Mouse (Mus musculus): ENCODE data around the gene Artn. TPM values are rescaled to one million over a fixed set of nuclear protein-coding genes. Genes with fewer than 3 reads are reported as not detected.

The Artn gene
- polyA plus RNA-seq, 1 experiment from 2014 or later, result 2.8 TPM

GRCm38 (mm10) chr4:117904094-117904493, 25.5 kb downstream of the Artn start:
- Histone ChIP-seq H3K27ac (no peak overlapping the region), H3K9ac (ENCODE audit: low read depth, low read length) (no peak overlapping the region), H3K4me2 (ENCODE audit: low read length) (no peak overlapping the region), H3K36me3 (ENCODE audit: insufficient read depth, low read length) (peaks cover 54% of the 10 kb centered on the region), H3K9me3 (replicated peaks; ENCODE audit: low read length) (no peaks in the 10 kb centered on the region), H3K4me1 (replicated peaks; ENCODE audit: insufficient read depth, low read length) (no peaks in the 10 kb centered on the region), H3K27me3 (ENCODE audit: insufficient read depth, low read length) (no peaks in the 10 kb centered on the region), H3K4me3 (replicated peaks; ENCODE audit: low read depth, low read length) (no peak overlapping the region)
- no peak for TF ChIP-seq CTCF (IDR thresholded peaks at IDR 0.05; ENCODE audit: low read depth)
- DNase-seq (ENCODE audit: low spot score) (no peak), ATAC-seq (replicated peaks; ENCODE audit: low FRiP score, low read depth) (no peak)
- WGBS, result 91% methylated on average over 10 of the region's 10 CpGs

- no peak overlapping the region for H3K27ac ChIP-seq
- H3K36me3 ChIP-seq (ENCODE audit: insufficient read depth, low read length), result peaks cover 49% of the 10 kb centered on the region
- ATAC-seq (replicated peaks; ENCODE audit: low FRiP score, low read depth), result no peak
- no peaks in the 10 kb centered on the region for H3K4me1 ChIP-seq (replicated peaks; ENCODE audit: insufficient read depth, low read length)
- no peaks in the 10 kb centered on the region for H3K27me3 ChIP-seq (ENCODE audit: insufficient read depth, low read length)
- H3K9me3 ChIP-seq (replicated peaks; ENCODE audit: low read length), result no peaks in the 10 kb centered on the region
- TF ChIP-seq CTCF (IDR thresholded peaks at IDR 0.05; ENCODE audit: low read depth), result no peak
- 82% methylated on average over 3 of the region's 3 CpGs for WGBS
- H3K4me3 ChIP-seq (replicated peaks; ENCODE audit: low read depth, low read length), result no peak overlapping the region
- DNase-seq (ENCODE audit: low spot score), result no peak
- H3K9ac ChIP-seq (ENCODE audit: low read depth, low read length), result no peak overlapping the region
- no peak overlapping the region for H3K4me2 ChIP-seq (ENCODE audit: low read length)
Measured at GRCm38 (mm10) chr4:117898111-117898510, 31.5 kb downstream of the Artn start.

- Histone ChIP-seq H3K4me3 (replicated peaks; ENCODE audit: low read depth, low read length) (no peak overlapping the region), H3K27me3 (ENCODE audit: insufficient read depth, low read length) (no peaks in the 10 kb centered on the region), H3K9me3 (replicated peaks; ENCODE audit: low read length) (no peaks in the 10 kb centered on the region), H3K27ac (no peak overlapping the region), H3K9ac (ENCODE audit: low read depth, low read length) (no peak overlapping the region), H3K36me3 (ENCODE audit: insufficient read depth, low read length) (peaks cover 33% of the 10 kb centered on the region), H3K4me2 (ENCODE audit: low read length) (no peak overlapping the region), H3K4me1 (replicated peaks; ENCODE audit: insufficient read depth, low read length) (peaks cover 8% of the 10 kb centered on the region)
- ATAC-seq (replicated peaks; ENCODE audit: low FRiP score, low read depth) (no peak), DNase-seq (ENCODE audit: low spot score) (no peak)
- WGBS, result 96% methylated on average over 6 of the region's 6 CpGs
- TF ChIP-seq CTCF (IDR thresholded peaks at IDR 0.05; ENCODE audit: low read depth), result no peak
Measured at GRCm38 (mm10) chr4:117896031-117896430, 33.5 kb downstream of the Artn start.

GRCm38 (mm10) chr4:117895339-117895738, 34.2 kb downstream of the Artn start:
- WGBS, result 79% methylated on average over 7 of the region's 7 CpGs
- H3K27ac ChIP-seq, result no peak overlapping the region
- no peaks in the 10 kb centered on the region for H3K9me3 ChIP-seq (replicated peaks; ENCODE audit: low read length)
- H3K4me1 ChIP-seq (replicated peaks; ENCODE audit: insufficient read depth, low read length), result peaks cover 11% of the 10 kb centered on the region
- peaks cover 26% of the 10 kb centered on the region; the same call in 1 of the 2 replicates for H3K36me3 ChIP-seq (ENCODE audit: insufficient read depth, low read length)
- no peaks in the 10 kb centered on the region for H3K27me3 ChIP-seq (ENCODE audit: insufficient read depth, low read length)
- ATAC-seq (replicated peaks; ENCODE audit: low FRiP score, low read depth) (no peak), DNase-seq (ENCODE audit: low spot score) (no peak)
- H3K9ac ChIP-seq (ENCODE audit: low read depth, low read length), result no peak overlapping the region
- no peak for TF ChIP-seq CTCF (IDR thresholded peaks at IDR 0.05; ENCODE audit: low read depth)
- no peak overlapping the region for H3K4me2 ChIP-seq (ENCODE audit: low read length)
- no peak overlapping the region for H3K4me3 ChIP-seq (replicated peaks; ENCODE audit: low read depth, low read length)

- no peak for ATAC-seq (replicated peaks; ENCODE audit: low FRiP score, low read depth)
- H3K27me3 ChIP-seq (ENCODE audit: insufficient read depth, low read length), result no peaks in the 10 kb centered on the region
- peaks cover 26% of the 10 kb centered on the region; the same call in 1 of the 2 replicates for H3K36me3 ChIP-seq (ENCODE audit: insufficient read depth, low read length)
Measured at GRCm38 (mm10) chr4:117894601-117895000, 35.0 kb downstream of the Artn start.

GRCm38 (mm10) chr4:117893376-117893775, 36.2 kb downstream of the Artn start:
- ATAC-seq (replicated peaks; ENCODE audit: low FRiP score, low read depth) (no peak), DNase-seq (ENCODE audit: low spot score) (peak; percentile 77)
- Histone ChIP-seq H3K4me2 (ENCODE audit: low read length) (no peak overlapping the region), H3K9me3 (replicated peaks; ENCODE audit: low read length) (no peaks in the 10 kb centered on the region), H3K9ac (ENCODE audit: low read depth, low read length) (no peak overlapping the region), H3K4me3 (replicated peaks; ENCODE audit: low read depth, low read length) (no peak overlapping the region), H3K4me1 (replicated peaks; ENCODE audit: insufficient read depth, low read length) (peaks cover 11% of the 10 kb centered on the region), H3K36me3 (ENCODE audit: insufficient read depth, low read length) (peaks cover 21% of the 10 kb centered on the region; the same call in 1 of the 2 replicates), H3K27me3 (ENCODE audit: insufficient read depth, low read length) (no peaks in the 10 kb centered on the region), H3K27ac (no peak overlapping the region)
- 8% methylated on average over 9 of the region's 9 CpGs for WGBS
- TF ChIP-seq CTCF (IDR thresholded peaks at IDR 0.05; ENCODE audit: low read depth), result no peak

More at GRCm38 (mm10) chr4:117894601-117895000, 35.0 kb downstream of the Artn start:
- Histone ChIP-seq H3K9me3 (replicated peaks; ENCODE audit: low read length) (no peaks in the 10 kb centered on the region), H3K4me1 (replicated peaks; ENCODE audit: insufficient read depth, low read length) (peaks cover 11% of the 10 kb centered on the region), H3K4me3 (replicated peaks; ENCODE audit: low read depth, low read length) (no peak overlapping the region), H3K4me2 (ENCODE audit: low read length) (no peak overlapping the region), H3K9ac (ENCODE audit: low read depth, low read length) (no peak overlapping the region), H3K27ac (no peak overlapping the region)
- no peak for DNase-seq (ENCODE audit: low spot score)
- WGBS, result 89% methylated on average over 8 of the region's 8 CpGs
- no peak for TF ChIP-seq CTCF (IDR thresholded peaks at IDR 0.05; ENCODE audit: low read depth)

- Histone ChIP-seq H3K4me2 (ENCODE audit: low read length) (peak within 1 kb of the TSS; percentile 98), H3K36me3 (ENCODE audit: insufficient read depth, low read length) (peaks cover 17% of the 10 kb centered on the region; the same call in 1 of the 2 replicates), H3K9ac (ENCODE audit: low read depth, low read length) (peak within 1 kb of the TSS; percentile 51), H3K27ac (no peak within 1 kb of the TSS), H3K4me3 (replicated peaks; ENCODE audit: low read depth, low read length) (peak within 1 kb of the TSS; percentile 60), H3K27me3 (ENCODE audit: insufficient read depth, low read length) (no peaks in the 10 kb centered on the region), H3K4me1 (replicated peaks; ENCODE audit: insufficient read depth, low read length) (peaks cover 11% of the 10 kb centered on the region), H3K9me3 (replicated peaks; ENCODE audit: low read length) (no peaks in the 10 kb centered on the region)
- DNase-seq (ENCODE audit: low spot score) (peak; percentile 97), ATAC-seq (replicated peaks; ENCODE audit: low FRiP score, low read depth) (peak; percentile 77)
- under 1% methylated on average over 21 of the region's 21 CpGs for WGBS
- no peak for TF ChIP-seq CTCF (IDR thresholded peaks at IDR 0.05; ENCODE audit: low read depth)
Measured at GRCm38 (mm10) chr4:117891738-117892161, 37.8 kb downstream of the Artn start, which contains the start of gene Dph2. Gene Dph2, minus strand, starts transcription at chr4:117892032.
